Mouse (Mus musculus): ENCODE data around the gene Prdm11. TPM values are rescaled to one million over a fixed set of nuclear protein-coding genes. Genes with fewer than 3 reads are reported as not detected.

The Prdm11 gene
- polyA plus RNA-seq, 1 experiment from 2014 or later: 2.2 TPM

- 40% methylated on average over 11 of the region's 11 CpGs for WGBS
- Histone ChIP-seq H3K4me3 (no peak overlapping the region), H3K36me3 (no peaks in the 10 kb centered on the region), H3K9ac (no peak overlapping the region), H3K4me2 (no peak overlapping the region), H3K4me1 (replicated peaks) (peaks cover 11% of the 10 kb centered on the region), H3K9me3 (peaks cover 6% of the 10 kb centered on the region; the same call in 1 of the 2 replicates), H3K27me3 (peaks cover 29% of the 10 kb centered on the region), H3K27ac (replicated peaks) (no peak overlapping the region)
- ATAC-seq (ENCODE audit: low read depth): no peak
These were observed 91.4 kb downstream of the Prdm11 start for GRCm38 (mm10) chr2:92954404-92955114.

DNA sequence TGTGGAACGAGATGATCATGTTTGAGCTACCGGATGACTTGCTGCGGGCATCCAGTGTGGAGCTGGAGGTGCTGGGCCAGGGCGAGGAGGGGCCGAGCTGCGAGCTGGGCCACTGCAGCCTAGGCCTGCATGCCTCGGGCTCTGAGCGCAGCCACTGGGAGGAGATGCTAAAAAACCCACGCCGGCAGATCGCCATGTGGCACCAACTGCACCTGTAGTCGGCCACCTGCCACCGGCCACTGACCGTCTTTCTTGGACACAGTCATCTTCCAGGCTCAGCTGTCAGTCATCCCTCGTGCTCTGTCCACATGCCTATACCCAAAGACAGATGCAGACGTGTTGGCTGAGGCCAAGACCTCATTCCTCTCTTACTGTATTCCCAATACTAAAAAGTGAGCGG lies 92.5 kb downstream of the Prdm11 start:
- WGBS: 92% methylated on average over 17 of the region's 17 CpGs
- no peak for ATAC-seq (ENCODE audit: low read depth)
- peaks cover 23% of the 10 kb centered on the region for H3K4me1 ChIP-seq (replicated peaks)

GRCm38 (mm10) chr2:92949518-92949917 lies 96.4 kb downstream of the Prdm11 start:
- no peak for ATAC-seq (ENCODE audit: low read depth)
- 0% methylated on average over 1 of the region's 1 CpGs for WGBS

More for the DNA sequence above, 92.5 kb downstream of the Prdm11 start:
- Histone ChIP-seq H3K36me3 (no peaks in the 10 kb centered on the region), H3K9ac (no peak overlapping the region), H3K27ac (replicated peaks) (no peak overlapping the region), H3K27me3 (peaks cover 29% of the 10 kb centered on the region), H3K9me3 (peaks cover 3% of the 10 kb centered on the region; the same call in 1 of the 2 replicates), H3K4me2 (no peak overlapping the region), H3K4me3 (no peak overlapping the region)

GRCm38 (mm10) chr2:92948699-92949300 lies 97.2 kb downstream of the Prdm11 start:
- Histone ChIP-seq H3K9me3 (no peaks in the 10 kb centered on the region), H3K4me2 (no peak overlapping the region), H3K27ac (replicated peaks) (no peak overlapping the region), H3K36me3 (no peaks in the 10 kb centered on the region), H3K4me3 (no peak overlapping the region), H3K9ac (no peak overlapping the region), H3K27me3 (peaks cover 53% of the 10 kb centered on the region), H3K4me1 (replicated peaks) (peaks cover 35% of the 10 kb centered on the region)
- WGBS: 32% methylated on average over 7 of the region's 7 CpGs
- ATAC-seq (ENCODE audit: low read depth): no peak; the same call in 1 of the 2 replicates

More at GRCm38 (mm10) chr2:92949518-92949917, 96.4 kb downstream of the Prdm11 start:
- no peak overlapping the region for H3K4me3 ChIP-seq
- H3K36me3 ChIP-seq: no peaks in the 10 kb centered on the region
- peaks cover 35% of the 10 kb centered on the region for H3K4me1 ChIP-seq (replicated peaks)
- H3K9ac ChIP-seq: no peak overlapping the region
- H3K4me2 ChIP-seq: no peak overlapping the region
- no peaks in the 10 kb centered on the region for H3K9me3 ChIP-seq
- no peak overlapping the region for H3K27ac ChIP-seq (replicated peaks)
- peaks cover 50% of the 10 kb centered on the region for H3K27me3 ChIP-seq

DNA sequence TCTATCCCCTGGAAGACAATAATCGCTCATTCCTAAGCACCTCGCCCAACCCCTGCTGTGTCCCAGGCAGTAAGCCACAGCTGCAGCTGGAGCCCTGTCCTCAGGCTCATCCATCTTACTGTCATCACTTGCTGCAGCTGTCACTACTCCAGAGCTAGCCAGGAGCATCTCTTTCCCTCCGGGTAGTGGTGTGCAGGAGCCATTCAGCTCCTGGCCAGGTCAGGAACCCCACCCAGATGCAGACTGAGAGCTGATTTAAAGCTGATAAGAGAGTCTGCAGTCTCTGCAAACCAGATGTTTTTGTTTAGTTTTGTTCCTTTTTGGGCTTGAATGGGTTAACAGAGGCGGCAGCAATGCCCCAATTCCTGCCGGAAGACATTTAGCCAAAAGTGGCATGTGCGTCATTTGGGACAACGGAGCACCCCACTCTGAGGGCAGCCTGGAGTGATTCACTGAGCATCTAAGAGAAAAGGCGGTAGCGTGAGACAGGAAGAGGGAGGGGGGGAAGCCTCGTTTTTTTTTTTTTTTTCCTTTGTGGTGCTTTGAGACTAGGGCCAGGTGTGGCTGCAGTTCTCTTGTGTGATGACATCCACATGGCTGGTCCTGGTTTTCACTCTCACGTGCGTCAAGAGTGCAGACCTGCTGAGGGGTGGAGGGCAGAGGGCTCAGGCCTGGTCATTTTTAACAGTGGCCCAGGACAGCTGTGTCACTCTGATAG lies 97.8 kb downstream of the Prdm11 start:
- 4% methylated on average over 12 of the region's 12 CpGs for WGBS
- Histone ChIP-seq H3K27ac (replicated peaks) (no peak overlapping the region), H3K9ac (no peak overlapping the region), H3K27me3 (peaks cover 53% of the 10 kb centered on the region), H3K4me2 (peak overlapping the region; percentile 17; the same call in 1 of the 2 replicates), H3K4me1 (replicated peaks) (peaks cover 35% of the 10 kb centered on the region), H3K9me3 (no peaks in the 10 kb centered on the region), H3K4me3 (no peak overlapping the region), H3K36me3 (no peaks in the 10 kb centered on the region)
- peak; percentile 61; the same call in 1 of the 2 replicates for ATAC-seq (ENCODE audit: low read depth)

- Histone ChIP-seq H3K9me3 (no peaks in the 10 kb centered on the region), H3K27me3 (peaks cover 58% of the 10 kb centered on the region), H3K36me3 (no peaks in the 10 kb centered on the region), H3K9ac (no peak overlapping the region), H3K4me2 (no peak overlapping the region), H3K27ac (replicated peaks) (no peak overlapping the region), H3K4me1 (replicated peaks) (peaks cover 31% of the 10 kb centered on the region), H3K4me3 (no peak overlapping the region)
- ATAC-seq (ENCODE audit: low read depth): no peak
- WGBS: 92% methylated on average over 11 of the region's 11 CpGs
These were observed 100.0 kb downstream of the Prdm11 start for GRCm38 (mm10) chr2:92945824-92946598.

GRCm38 (mm10) chr2:92945125-92945746 lies 100.7 kb downstream of the Prdm11 start:
- WGBS: 93% methylated on average over 11 of the region's 11 CpGs

GRCm38 (mm10) chr2:92944356-92944755 lies 101.6 kb downstream of the Prdm11 start:
- 93% methylated on average over 3 of the region's 3 CpGs for WGBS
- Histone ChIP-seq H3K4me3 (no peak overlapping the region), H3K4me1 (replicated peaks) (peaks cover 27% of the 10 kb centered on the region), H3K9ac (no peak overlapping the region), H3K27ac (replicated peaks) (no peak overlapping the region), H3K27me3 (peaks cover 64% of the 10 kb centered on the region), H3K4me2 (no peak overlapping the region), H3K36me3 (no peaks in the 10 kb centered on the region), H3K9me3 (no peaks in the 10 kb centered on the region)
- ATAC-seq (ENCODE audit: low read depth): no peak

More at GRCm38 (mm10) chr2:92945125-92945746, 100.7 kb downstream of the Prdm11 start:
- Histone ChIP-seq H3K9ac (no peak overlapping the region), H3K4me3 (no peak overlapping the region), H3K4me2 (no peak overlapping the region), H3K27ac (replicated peaks) (no peak overlapping the region), H3K9me3 (no peaks in the 10 kb centered on the region), H3K4me1 (replicated peaks) (peaks cover 31% of the 10 kb centered on the region), H3K36me3 (no peaks in the 10 kb centered on the region), H3K27me3 (peaks cover 60% of the 10 kb centered on the region)
- no peak for ATAC-seq (ENCODE audit: low read depth)

- Histone ChIP-seq H3K4me1 (replicated peaks) (peaks cover 18% of the 10 kb centered on the region), H3K4me3 (no peak overlapping the region), H3K36me3 (no peaks in the 10 kb centered on the region), H3K4me2 (no peak overlapping the region), H3K27me3 (peaks cover 64% of the 10 kb centered on the region), H3K9ac (no peak overlapping the region), H3K9me3 (no peaks in the 10 kb centered on the region), H3K27ac (replicated peaks) (no peak overlapping the region)
- ATAC-seq (ENCODE audit: low read depth): no peak
- 93% methylated on average over 3 of the region's 3 CpGs for WGBS
These were observed 102.6 kb downstream of the Prdm11 start for GRCm38 (mm10) chr2:92943406-92943805.

DNA sequence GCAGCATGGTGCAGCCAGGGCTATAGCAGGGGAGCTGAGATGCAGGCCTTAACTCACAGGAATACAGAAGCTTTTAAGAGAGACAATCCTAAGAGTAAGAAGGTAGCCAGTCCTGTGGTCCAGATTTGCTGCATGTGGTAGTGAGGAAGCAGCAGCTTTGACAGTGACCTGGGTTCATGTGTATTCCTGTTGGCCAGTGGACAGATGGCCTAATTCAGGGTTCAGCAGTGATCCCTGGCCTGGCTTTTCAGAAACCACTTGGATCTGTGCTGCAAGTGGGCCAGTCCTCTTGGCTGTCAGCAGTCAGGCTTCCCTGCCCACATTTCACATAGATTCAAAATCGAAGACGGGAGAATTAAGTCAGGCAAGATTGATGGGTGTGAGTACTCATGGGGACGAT lies 104.5 kb downstream of the Prdm11 start:
- no peaks in the 10 kb centered on the region for H3K36me3 ChIP-seq
- H3K9me3 ChIP-seq: no peaks in the 10 kb centered on the region
- H3K4me3 ChIP-seq: no peak overlapping the region
- 0 out of 2 replicates have a peak, but pooled peaks cover 6% of the 10 kb centered on the region for H3K4me1 ChIP-seq (replicated peaks)
- H3K27me3 ChIP-seq: peaks cover 57% of the 10 kb centered on the region
- ATAC-seq (ENCODE audit: low read depth): no peak
- no peak overlapping the region for H3K9ac ChIP-seq
- no peak overlapping the region for H3K27ac ChIP-seq (replicated peaks)
- 47% methylated on average over 3 of the region's 3 CpGs for WGBS
- no peak overlapping the region for H3K4me2 ChIP-seq

GRCm38 (mm10) chr2:92940963-92941362 lies 105.0 kb downstream of the Prdm11 start:
- Histone ChIP-seq H3K27ac (replicated peaks) (no peak overlapping the region), H3K9ac (no peak overlapping the region), H3K36me3 (no peaks in the 10 kb centered on the region), H3K4me2 (no peak overlapping the region), H3K9me3 (no peaks in the 10 kb centered on the region), H3K4me3 (no peak overlapping the region), H3K4me1 (replicated peaks) (0 out of 2 replicates have a peak, but pooled peaks cover 6% of the 10 kb centered on the region), H3K27me3 (peaks cover 52% of the 10 kb centered on the region)
- WGBS: 87% methylated on average over 9 of the region's 9 CpGs
- no peak for ATAC-seq (ENCODE audit: low read depth)
